Mouse (Mus musculus): Measurements from ENCODE around the gene Cisd1. TPM values are rescaled to one million over a fixed set of nuclear protein-coding genes. Genes with fewer than 3 reads are reported as not detected.

The Cisd1 gene
- polyA plus RNA-seq, 1 experiment from 2014 or later: 154 TPM

DNA sequence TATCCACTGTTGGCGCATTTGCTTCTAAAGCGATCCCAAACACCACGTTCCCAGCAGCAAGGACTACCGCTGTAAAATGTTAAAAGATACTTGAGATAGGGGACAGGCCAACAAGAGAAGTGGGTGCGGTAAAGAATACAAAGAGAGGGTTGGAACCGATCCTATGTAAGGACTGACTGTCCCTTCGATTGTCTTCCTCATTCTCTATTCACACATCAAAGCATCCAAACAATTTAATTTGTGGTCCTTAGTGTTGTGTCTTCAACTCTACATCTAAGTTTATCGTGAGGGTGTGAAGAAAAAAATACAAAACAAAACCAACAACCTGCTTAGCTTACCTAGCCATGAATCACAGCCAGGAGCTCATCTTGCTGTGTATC, 60.6 kb downstream of the Cisd1 start:
- Histone ChIP-seq H3K9ac (peak overlapping the region; percentile 95), H3K4me1 (peaks cover 35% of the 10 kb centered on the region), H3K27me3 (peaks cover 6% of the 10 kb centered on the region; the same call in 1 of the 2 replicates), H3K9me3 (replicated peaks) (no peaks in the 10 kb centered on the region), H3K36me3 (0 out of 2 replicates have a peak, but pooled peaks cover 4% of the 10 kb centered on the region), H3K4me2 (replicated peaks) (peak overlapping the region; percentile 66), H3K4me3 (peak overlapping the region; percentile 97), H3K27ac (peak overlapping the region; percentile 87)
- no peak for ATAC-seq (ENCODE audit: low FRiP score)
- WGBS: 11% methylated on average over 8 of the region's 8 CpGs

Other genes starting within 250 kb of the Cisd1 start
- gene Bicc1, start 185.3 kb downstream of the Cisd1 start, polyA plus RNA-seq (2016; fragmentation: Nextera tagmentation; extraction: Ambion mirVana): 13.7 and 17.2 TPM in 2 replicates
- gene Tfam, start 106.7 kb downstream of the Cisd1 start, polyA plus RNA-seq (2016; fragmentation: Nextera tagmentation; extraction: Ambion mirVana): 70.6 and 84.4 TPM in 2 replicates
- 146 and 171 TPM in 2 replicates for gene Ube2d1, start 59.7 kb downstream of the Cisd1 start, polyA plus RNA-seq (2016; fragmentation: Nextera tagmentation; extraction: Ambion mirVana)
- gene Ipmk, start 2.8 kb upstream of the Cisd1 start, polyA plus RNA-seq (2016; fragmentation: Nextera tagmentation; extraction: Ambion mirVana): 23.4 and 24.8 TPM in 2 replicates